Comparison of ENCODE assay signal across 9 mouse cellular contexts in genomic region chr2:28538817-28539128, GRCm38 (mm10). TPM values are rescaled to one million over a fixed set of nuclear protein-coding genes. Genes with fewer than 3 reads are reported as not detected.
A peak's percentile ranks its signal among the peaks of the same experiment; 100 is the strongest.
DNase-seq lines count a peak whose midpoint lies in the region; ATAC-seq lines count a peak whose summit lies in the region.
"Had no signal": no experiment of that assay in that cellular context is flagged by ENCODE, and none has a peak within 500 bp of the region (broad histone marks: within the 10 kb centered on the region; RNA-seq: fewer than 3 reads in every experiment).

No protein-coding gene starts in this region.

- H3K9ac ChIP-seq in forebrain, embryonic 11.5 days (ENCODE audit: low read length), result no peak overlapping the region
- H3K9ac ChIP-seq in forebrain, embryonic 15.5 days (replicated peaks), result no peak overlapping the region
- no peak overlapping the region for H3K9ac ChIP-seq in limb, embryonic 15.5 days

- H3K4me3 ChIP-seq in forebrain, embryonic 10.5 days, result no peak overlapping the region
- no peak overlapping the region for H3K4me3 ChIP-seq in forebrain, embryonic 11.5 days (ENCODE audit: low read depth, low read length)
- no peak overlapping the region for H3K4me3 ChIP-seq in forebrain, embryonic 15.5 days
- no peak overlapping the region for H3K4me3 ChIP-seq in limb, embryonic 15.5 days

- no peak for DNase-seq in forebrain, embryonic 10.5 days (ENCODE audit: extremely low spot score, low spot score)
- DNase-seq in forebrain, embryonic 11.5 days (ENCODE audit: low spot score), result no peak
- DNase-seq in MN1 (ENCODE audit: low spot score), result peak; percentile 53
- no peak for DNase-seq in layer of hippocampus, adult 18-20 months (ENCODE audit: low spot score in 2 of 2)
- no peak for DNase-seq in c-Kit-positive CD71-positive TER-119-positive erythroid progenitor cells, embryonic 14.5 days (ENCODE audit: low spot score)

- no peak for ATAC-seq in forebrain, embryonic 11.5 days (replicated peaks; ENCODE audit: low FRiP score)
- no peak for ATAC-seq in forebrain, embryonic 15.5 days (replicated peaks)
- ATAC-seq in limb, embryonic 15.5 days (ENCODE audit: insufficient number of reproducible peaks, low FRiP score, low TSS enrichment, low read depth), result no peak; the same call in 1 of the 2 replicates
- ATAC-seq in frontal cortex, adult (ENCODE audit: low TSS enrichment), result no peak

- no peak overlapping the region for H3K4me2 ChIP-seq in forebrain, embryonic 11.5 days (ENCODE audit: low read depth, low read length, severe bottlenecking)
- H3K4me2 ChIP-seq in forebrain, embryonic 15.5 days (replicated peaks), result no peak overlapping the region
- H3K4me2 ChIP-seq in limb, embryonic 15.5 days, result no peak overlapping the region

- WGBS in forebrain, embryonic 10.5 days, result 77% methylated on average over 1 of the region's 1 CpGs
- WGBS in forebrain, embryonic 11.5 days, result 67% methylated on average over 1 of the region's 1 CpGs
- WGBS in forebrain, embryonic 15.5 days, result 45% methylated on average over 1 of the region's 1 CpGs
- 47% methylated on average over 1 of the region's 1 CpGs for WGBS in limb, embryonic 15.5 days

- peaks cover 29% of the 10 kb centered on the region for H3K36me3 ChIP-seq in forebrain, embryonic 10.5 days (replicated peaks)
- H3K36me3 ChIP-seq in forebrain, embryonic 11.5 days (ENCODE audit: control insufficient read depth, insufficient read depth, low read length), result no peaks in the 10 kb centered on the region; the same call in 1 of the 2 replicates
- peaks cover 20% of the 10 kb centered on the region for H3K36me3 ChIP-seq in forebrain, embryonic 15.5 days
- H3K36me3 ChIP-seq in limb, embryonic 15.5 days, result peaks cover 31% of the 10 kb centered on the region

- peaks cover 70% of the 10 kb centered on the region for H3K4me1 ChIP-seq in forebrain, embryonic 10.5 days
- peaks cover 19% of the 10 kb centered on the region; the same call in 1 of the 2 replicates for H3K4me1 ChIP-seq in forebrain, embryonic 11.5 days (replicated peaks; ENCODE audit: control insufficient read depth, insufficient read depth, low read length)
- peaks cover 71% of the 10 kb centered on the region for H3K4me1 ChIP-seq in forebrain, embryonic 15.5 days
- H3K4me1 ChIP-seq in limb, embryonic 15.5 days, result peaks cover 62% of the 10 kb centered on the region

- no peaks in the 10 kb centered on the region for H3K9me3 ChIP-seq in forebrain, embryonic 10.5 days
- no peaks in the 10 kb centered on the region for H3K9me3 ChIP-seq in forebrain, embryonic 11.5 days (ENCODE audit: control insufficient read depth, low read length)
- no peaks in the 10 kb centered on the region for H3K9me3 ChIP-seq in forebrain, embryonic 15.5 days
- H3K9me3 ChIP-seq in limb, embryonic 15.5 days, result no peaks in the 10 kb centered on the region

- peaks cover 10% of the 10 kb centered on the region for H3K27me3 ChIP-seq in forebrain, embryonic 10.5 days (ENCODE audit: poor library complexity, severe bottlenecking)
- no peaks in the 10 kb centered on the region for H3K27me3 ChIP-seq in forebrain, embryonic 11.5 days (ENCODE audit: control insufficient read depth, insufficient read depth, low read length)
- H3K27me3 ChIP-seq in forebrain, embryonic 15.5 days, result no peaks in the 10 kb centered on the region
- H3K27me3 ChIP-seq in limb, embryonic 15.5 days, result no peaks in the 10 kb centered on the region

- H3K27ac ChIP-seq in forebrain, embryonic 10.5 days, result peak overlapping the region; percentile 44
- H3K27ac ChIP-seq in forebrain, embryonic 11.5 days (ENCODE audit: low read depth, low read length), result no peak overlapping the region
- H3K27ac ChIP-seq in forebrain, embryonic 15.5 days (replicated peaks), result peak overlapping the region; percentile 80
- peak overlapping the region; percentile 78 for H3K27ac ChIP-seq in limb, embryonic 15.5 days

RNA-seq across cellular contexts. Expression of gene Cel, which starts 24.4 kb away (rescaled TPM):
- 0.07 TPM in 1 of 2 replicates, not detected in the other for polyA plus RNA-seq in forebrain, embryonic 10.5 days (2016; fragmentation: Nextera tagmentation; extraction: Ambion mirVana)
- not detected in 2 replicates for polyA plus RNA-seq in forebrain, embryonic 11.5 days (2014; fragmentation: Nextera tagmentation; extraction: Ambion mirVana)
- 0.10 TPM in 1 of 2 replicates, not detected in the other for polyA plus RNA-seq in forebrain, embryonic 15.5 days (2015; fragmentation: Nextera tagmentation; extraction: Ambion mirVana)
- 0.35 TPM in 1 of 2 replicates, not detected in the other for polyA plus RNA-seq in limb, embryonic 15.5 days (2015; fragmentation: Nextera tagmentation; extraction: Ambion mirVana)
- not detected for total RNA-seq in layer of hippocampus, adult 18-20 months (2021)
- polyA plus RNA-seq: C2C12 had no signal

RNA-seq across cellular contexts. Expression of gene Ralgds, which starts 25.8 kb away (rescaled TPM):
- polyA plus RNA-seq in forebrain, embryonic 10.5 days (2016; fragmentation: Nextera tagmentation; extraction: Ambion mirVana), result 22.5 and 23.2 TPM in 2 replicates
- polyA plus RNA-seq in forebrain, embryonic 11.5 days (2014; fragmentation: Nextera tagmentation; extraction: Ambion mirVana), result 42.7 and 47.6 TPM in 2 replicates
- polyA plus RNA-seq in forebrain, embryonic 15.5 days (2015; fragmentation: Nextera tagmentation; extraction: Ambion mirVana), result 84.6 and 87.8 TPM in 2 replicates
- polyA plus RNA-seq in limb, embryonic 15.5 days (2015; fragmentation: Nextera tagmentation; extraction: Ambion mirVana), result 50.3 and 50.7 TPM in 2 replicates
- 100 to 1,000 TPM; 127 to 132 TPM for total RNA-seq in layer of hippocampus, adult 18-20 months (2021)

RNA-seq across cellular contexts. Expression of gene Gm10134, which starts 32.9 kb away (rescaled TPM):
- polyA plus RNA-seq in forebrain, embryonic 10.5 days (2016; fragmentation: Nextera tagmentation; extraction: Ambion mirVana), result not detected in 2 replicates
- polyA plus RNA-seq in forebrain, embryonic 11.5 days (2014; fragmentation: Nextera tagmentation; extraction: Ambion mirVana), result not detected in 2 replicates
- polyA plus RNA-seq in forebrain, embryonic 15.5 days (2015; fragmentation: Nextera tagmentation; extraction: Ambion mirVana), result 0.60 and 0.92 TPM in 2 replicates
- polyA plus RNA-seq in limb, embryonic 15.5 days (2015; fragmentation: Nextera tagmentation; extraction: Ambion mirVana), result 1.9 and 4.5 TPM in 2 replicates
- 1 to 10 TPM; 1.0 to 1.8 TPM for total RNA-seq in layer of hippocampus, adult 18-20 months (2021)
- polyA plus RNA-seq: C2C12 had no signal

RNA-seq across cellular contexts. Expression of gene Gbgt1, which starts 42.1 kb away (rescaled TPM):
- polyA plus RNA-seq in forebrain, embryonic 10.5 days (2016; fragmentation: Nextera tagmentation; extraction: Ambion mirVana), result not detected in 2 replicates
- polyA plus RNA-seq in forebrain, embryonic 11.5 days (2014; fragmentation: Nextera tagmentation; extraction: Ambion mirVana), result 0.35 TPM in 1 of 2 replicates, not detected in the other
- polyA plus RNA-seq in forebrain, embryonic 15.5 days (2015; fragmentation: Nextera tagmentation; extraction: Ambion mirVana), result 0.50 and 0.68 TPM in 2 replicates
- 0.56 and 1.1 TPM in 2 replicates for polyA plus RNA-seq in limb, embryonic 15.5 days (2015; fragmentation: Nextera tagmentation; extraction: Ambion mirVana)
- total RNA-seq in layer of hippocampus, adult 18-20 months (2021), result 1 to 10 TPM; 1.5 to 2.2 TPM
- polyA plus RNA-seq: C2C12 had no signal

RNA-seq across cellular contexts. Expression of gene Gtf3c5, which starts 44.8 kb away (rescaled TPM):
- polyA plus RNA-seq in forebrain, embryonic 10.5 days (2016; fragmentation: Nextera tagmentation; extraction: Ambion mirVana), result 60.1 and 62.6 TPM in 2 replicates
- polyA plus RNA-seq in forebrain, embryonic 11.5 days (2014; fragmentation: Nextera tagmentation; extraction: Ambion mirVana), result 41.6 and 42.3 TPM in 2 replicates
- polyA plus RNA-seq in forebrain, embryonic 15.5 days (2015; fragmentation: Nextera tagmentation; extraction: Ambion mirVana), result 41.8 and 42.3 TPM in 2 replicates
- polyA plus RNA-seq in limb, embryonic 15.5 days (2015; fragmentation: Nextera tagmentation; extraction: Ambion mirVana), result 41.8 and 44.1 TPM in 2 replicates
- total RNA-seq in layer of hippocampus, adult 18-20 months (2021), result 10 to 100 TPM; 19.6 to 20.5 TPM
